Mouse (Mus musculus) liver, adult 2 months (tissue): ENCODE measurements around the gene Rtf1.

Experiments
- CTCF ChIP-seq: fragments of 200-500 bp; IDR thresholded peaks from 2 replicates; pipeline ENCODE4 v1.5.1; 2011; ENCODE audit warnings: low read depth, low read length, control low read depth
- POLR2A ChIP-seq: fragments of 200-500 bp; IDR thresholded peaks from 2 replicates; pipeline ENCODE4 v1.6.1; 2011; ENCODE audit warnings: low read length, control low read depth; ENCODE audit not compliant: insufficient read depth; ENCODE audit errors: extremely low read depth

GRCm38 (mm10) chr2:119698472-119698871 lies 23.6 kb downstream of the Rtf1 start:
- TF ChIP-seq CTCF (no peak), POLR2A (no peak)
